Mouse (Mus musculus): ENCODE data around the gene Ccdc172.

Gene Ccdc172

GRCm38 (mm10) chr19:58500049-58500448 lies 11.7 kb upstream of the Ccdc172 start:
- TF ChIP-seq POU5F1 (IDR thresholded peaks at IDR 0.05; ENCODE audit: borderline replicate concordance, low read length) (no peak), CTCF (conservative IDR thresholded peaks at IDR 0.05; ENCODE audit: low read length) (no peak), NANOG (IDR thresholded peaks at IDR 0.05; ENCODE audit: borderline replicate concordance, low read length) (no peak)

GRCm38 (mm10) chr19:58521696-58522095 lies 9.9 kb downstream of the Ccdc172 start:
- Histone ChIP-seq H3K9me3 (ENCODE audit: low read length) (no peaks in the 10 kb centered on the region), H3K4me3 (replicated peaks; ENCODE audit: low read length) (no peak overlapping the region), H3K4me1 (replicated peaks; ENCODE audit: low read depth, low read length) (peaks cover 19% of the 10 kb centered on the region), H3K27me3 (ENCODE audit: insufficient read depth, low read length) (no peaks in the 10 kb centered on the region), H3K36me3 (ENCODE audit: insufficient read depth, low read length) (no peaks in the 10 kb centered on the region)
- TF ChIP-seq POU5F1 (IDR thresholded peaks at IDR 0.05; ENCODE audit: borderline replicate concordance, low read length): no peak
- no peak for TF ChIP-seq CTCF (conservative IDR thresholded peaks at IDR 0.05; ENCODE audit: low read length)
- no peak for TF ChIP-seq NANOG (IDR thresholded peaks at IDR 0.05; ENCODE audit: borderline replicate concordance, low read length)

More at GRCm38 (mm10) chr19:58500049-58500448, 11.7 kb upstream of the Ccdc172 start:
- H3K4me3 ChIP-seq (replicated peaks; ENCODE audit: low read length): no peak overlapping the region
- H3K36me3 ChIP-seq (ENCODE audit: insufficient read depth, low read length): no peaks in the 10 kb centered on the region
- no peaks in the 10 kb centered on the region for H3K4me1 ChIP-seq (replicated peaks; ENCODE audit: low read depth, low read length)
- no peaks in the 10 kb centered on the region for H3K9me3 ChIP-seq (ENCODE audit: low read length)
- no peaks in the 10 kb centered on the region for H3K27me3 ChIP-seq (ENCODE audit: insufficient read depth, low read length)

- H3K4me3 ChIP-seq (replicated peaks; ENCODE audit: low read length): no peak overlapping the region
- H3K4me1 ChIP-seq (replicated peaks; ENCODE audit: low read depth, low read length): peaks cover 19% of the 10 kb centered on the region
- H3K9me3 ChIP-seq (ENCODE audit: low read length): no peaks in the 10 kb centered on the region
- TF ChIP-seq POU5F1 (IDR thresholded peaks at IDR 0.05; ENCODE audit: borderline replicate concordance, low read length) (no peak), CTCF (conservative IDR thresholded peaks at IDR 0.05; ENCODE audit: low read length) (no peak), NANOG (IDR thresholded peaks at IDR 0.05; ENCODE audit: borderline replicate concordance, low read length) (no peak)
- no peaks in the 10 kb centered on the region for H3K36me3 ChIP-seq (ENCODE audit: insufficient read depth, low read length)
- H3K27me3 ChIP-seq (ENCODE audit: insufficient read depth, low read length): no peaks in the 10 kb centered on the region
Observed at GRCm38 (mm10) chr19:58523736-58524394, 12.1 kb downstream of the Ccdc172 start.

- Histone ChIP-seq H3K27me3 (ENCODE audit: insufficient read depth, low read length) (no peaks in the 10 kb centered on the region), H3K4me3 (replicated peaks; ENCODE audit: low read length) (no peak overlapping the region), H3K9me3 (ENCODE audit: low read length) (no peaks in the 10 kb centered on the region), H3K36me3 (ENCODE audit: insufficient read depth, low read length) (no peaks in the 10 kb centered on the region), H3K4me1 (replicated peaks; ENCODE audit: low read depth, low read length) (peaks cover 19% of the 10 kb centered on the region)
- no peak for TF ChIP-seq NANOG (IDR thresholded peaks at IDR 0.05; ENCODE audit: borderline replicate concordance, low read length)
- no peak for TF ChIP-seq CTCF (conservative IDR thresholded peaks at IDR 0.05; ENCODE audit: low read length)
- no peak for TF ChIP-seq POU5F1 (IDR thresholded peaks at IDR 0.05; ENCODE audit: borderline replicate concordance, low read length)
Observed at GRCm38 (mm10) chr19:58525457-58526239, 13.9 kb downstream of the Ccdc172 start.

GRCm38 (mm10) chr19:58533077-58533476 lies 21.3 kb downstream of the Ccdc172 start:
- TF ChIP-seq NANOG (IDR thresholded peaks at IDR 0.05; ENCODE audit: borderline replicate concordance, low read length) (no peak), POU5F1 (IDR thresholded peaks at IDR 0.05; ENCODE audit: borderline replicate concordance, low read length) (no peak), CTCF (conservative IDR thresholded peaks at IDR 0.05; ENCODE audit: low read length) (no peak)
- Histone ChIP-seq H3K9me3 (ENCODE audit: low read length) (no peaks in the 10 kb centered on the region), H3K27me3 (ENCODE audit: insufficient read depth, low read length) (no peaks in the 10 kb centered on the region), H3K4me3 (replicated peaks; ENCODE audit: low read length) (no peak overlapping the region), H3K36me3 (ENCODE audit: insufficient read depth, low read length) (no peaks in the 10 kb centered on the region), H3K4me1 (replicated peaks; ENCODE audit: low read depth, low read length) (no peaks in the 10 kb centered on the region)

- Histone ChIP-seq H3K9me3 (ENCODE audit: low read length) (no peaks in the 10 kb centered on the region), H3K27me3 (ENCODE audit: insufficient read depth, low read length) (no peaks in the 10 kb centered on the region), H3K36me3 (ENCODE audit: insufficient read depth, low read length) (no peaks in the 10 kb centered on the region), H3K4me1 (replicated peaks; ENCODE audit: low read depth, low read length) (no peaks in the 10 kb centered on the region), H3K4me3 (replicated peaks; ENCODE audit: low read length) (no peak overlapping the region)
- TF ChIP-seq CTCF (conservative IDR thresholded peaks at IDR 0.05; ENCODE audit: low read length): no peak
- TF ChIP-seq POU5F1 (IDR thresholded peaks at IDR 0.05; ENCODE audit: borderline replicate concordance, low read length): no peak
- TF ChIP-seq NANOG (IDR thresholded peaks at IDR 0.05; ENCODE audit: borderline replicate concordance, low read length): no peak
Observed at GRCm38 (mm10) chr19:58536691-58537090, 24.9 kb downstream of the Ccdc172 start.

- no peak for TF ChIP-seq POU5F1 (IDR thresholded peaks at IDR 0.05; ENCODE audit: borderline replicate concordance, low read length)
- no peak for TF ChIP-seq CTCF (conservative IDR thresholded peaks at IDR 0.05; ENCODE audit: low read length)
- TF ChIP-seq NANOG (IDR thresholded peaks at IDR 0.05; ENCODE audit: borderline replicate concordance, low read length): no peak
Observed at GRCm38 (mm10) chr19:58540396-58540795, 28.6 kb downstream of the Ccdc172 start.

GRCm38 (mm10) chr19:58548367-58548766 lies 36.6 kb downstream of the Ccdc172 start:
- H3K36me3 ChIP-seq (ENCODE audit: insufficient read depth, low read length): no peaks in the 10 kb centered on the region
- no peak overlapping the region for H3K4me3 ChIP-seq (replicated peaks; ENCODE audit: low read length)
- no peaks in the 10 kb centered on the region for H3K9me3 ChIP-seq (ENCODE audit: low read length)
- TF ChIP-seq NANOG (IDR thresholded peaks at IDR 0.05; ENCODE audit: borderline replicate concordance, low read length) (no peak), CTCF (conservative IDR thresholded peaks at IDR 0.05; ENCODE audit: low read length) (no peak), POU5F1 (IDR thresholded peaks at IDR 0.05; ENCODE audit: borderline replicate concordance, low read length) (no peak)
- H3K4me1 ChIP-seq (replicated peaks; ENCODE audit: low read depth, low read length): peaks cover 4% of the 10 kb centered on the region; the same call in 1 of the 2 replicates
- no peaks in the 10 kb centered on the region for H3K27me3 ChIP-seq (ENCODE audit: insufficient read depth, low read length)

More at GRCm38 (mm10) chr19:58540396-58540795, 28.6 kb downstream of the Ccdc172 start:
- no peaks in the 10 kb centered on the region for H3K36me3 ChIP-seq (ENCODE audit: insufficient read depth, low read length)
- no peaks in the 10 kb centered on the region for H3K27me3 ChIP-seq (ENCODE audit: insufficient read depth, low read length)
- no peak overlapping the region for H3K4me3 ChIP-seq (replicated peaks; ENCODE audit: low read length)
- no peaks in the 10 kb centered on the region for H3K4me1 ChIP-seq (replicated peaks; ENCODE audit: low read depth, low read length)
- H3K9me3 ChIP-seq (ENCODE audit: low read length): no peaks in the 10 kb centered on the region

Measured in E14TG2a.4 (cell line).